Comparison of ENCODE assay signal across 7 mouse cellular contexts in the genomic region with DNA sequence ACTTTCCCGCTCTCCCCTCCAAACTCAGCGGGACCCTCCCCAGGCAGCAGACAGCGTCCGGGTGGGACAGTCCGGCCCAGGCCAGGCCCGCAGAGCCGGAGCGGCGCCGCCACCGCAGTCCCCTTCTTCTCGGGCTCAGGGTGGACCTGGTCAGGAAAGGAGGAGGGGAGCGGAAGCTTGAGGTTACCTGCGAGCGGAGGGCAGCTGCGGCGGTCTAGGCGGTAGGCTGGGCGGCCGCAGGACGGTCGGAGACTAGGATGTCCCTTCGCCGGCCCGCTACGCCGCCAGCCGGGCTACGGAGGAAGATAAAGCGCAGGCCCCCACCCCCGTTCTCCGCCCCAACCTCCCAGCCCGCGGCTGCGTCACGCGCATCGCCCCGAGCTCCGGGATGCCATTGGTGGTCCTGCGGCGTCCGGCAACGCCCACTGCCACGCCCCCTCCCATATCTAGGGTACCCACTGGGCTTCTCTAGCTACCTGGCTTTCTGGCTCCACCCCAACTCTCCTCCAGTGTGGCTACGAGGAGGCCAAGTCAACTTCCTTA. TPM values are rescaled to one million over a fixed set of nuclear protein-coding genes. Genes with fewer than 3 reads are reported as not detected.
DNase-seq lines count a peak whose midpoint lies in the region; ATAC-seq lines count a peak whose summit lies in the region.

A gene (minus strand): TSS at position 371 of the 543 bp plus-strand sequence.

- peak; percentile 90 for ATAC-seq in intestine, embryonic 15.5 days

- peaks cover 9% of the 10 kb centered on the region; the same call in 1 of the 2 replicates for H3K4me1 ChIP-seq in intestine, embryonic 15.5 days (replicated peaks)
- peaks cover 46% of the 10 kb centered on the region for H3K4me1 ChIP-seq in midbrain, embryonic 10.5 days

- intact Hi-C loops in gastrocnemius, postnatal 36 days (cut with DNase I): loop anchor here (5.0 kb wide), 1 partner anchor 52 kb away; a partner anchor contains a TSS
- intact Hi-C loops in left cerebral cortex, postnatal 25 days (cut with DNase I): loop anchor here (2.0 kb wide), 1 partner anchor 53 kb away; a partner anchor contains a TSS

- no peaks in the 10 kb centered on the region for H3K36me3 ChIP-seq in intestine, embryonic 15.5 days
- H3K36me3 ChIP-seq in midbrain, embryonic 10.5 days: peaks cover 7% of the 10 kb centered on the region

- WGBS in intestine, embryonic 15.5 days: under 1% methylated on average over 44 of the region's 46 CpGs
- WGBS in midbrain, embryonic 10.5 days: under 1% methylated on average over 45 of the region's 46 CpGs

- DNase-seq in adrenal gland, adult (ENCODE audit: inconsistent age in 2 of 2, low spot score in 1 of 2): peak; percentile 97 to 99
- peak; percentile 96 for DNase-seq in embryo, embryonic 11 days
- peak; percentile 72 to 76 for DNase-seq in gastrocnemius, postnatal 36 days
- peak; percentile 85 to 91 for DNase-seq in left cerebral cortex, postnatal 25 days (ENCODE audit: low spot score in 2 of 2)
- peak; percentile 92 for DNase-seq in midbrain, embryonic 10.5 days (ENCODE audit: low spot score)
- DNase-seq in right cerebral cortex, postnatal 4 days: peak; percentile 83

- H3K4me2 ChIP-seq in intestine, embryonic 15.5 days (replicated peaks): peak within 1 kb of the TSS; percentile 71

- H3K27ac ChIP-seq in intestine, embryonic 15.5 days: peak within 1 kb of the TSS; percentile 84
- peak within 1 kb of the TSS; percentile 94 for H3K27ac ChIP-seq in midbrain, embryonic 10.5 days (replicated peaks)

- H3K9ac ChIP-seq in intestine, embryonic 15.5 days: peak within 1 kb of the TSS; percentile 85

- no peaks in the 10 kb centered on the region for H3K9me3 ChIP-seq in intestine, embryonic 15.5 days
- H3K9me3 ChIP-seq in midbrain, embryonic 10.5 days (replicated peaks): peaks cover 3% of the 10 kb centered on the region; the same call in 1 of the 2 replicates

- no peaks in the 10 kb centered on the region for H3K27me3 ChIP-seq in intestine, embryonic 15.5 days (replicated peaks)
- H3K27me3 ChIP-seq in midbrain, embryonic 10.5 days (ENCODE audit: low read depth, poor library complexity, severe bottlenecking): peaks cover 5% of the 10 kb centered on the region; the same call in 1 of the 2 replicates

- peak within 1 kb of the TSS; percentile 90 for H3K4me3 ChIP-seq in intestine, embryonic 15.5 days (replicated peaks)
- H3K4me3 ChIP-seq in midbrain, embryonic 10.5 days: peak within 1 kb of the TSS; percentile 87

RNA-seq across cellular contexts. Expression of the gene that starts here (rescaled TPM):
- total RNA-seq in gastrocnemius, postnatal 36 days (2021): 1 to 10 TPM; 4.0 to 5.6 TPM
- polyA plus RNA-seq in intestine, embryonic 15.5 days (2015; fragmentation: Nextera tagmentation; extraction: Ambion mirVana): 78.4 and 88.6 TPM in 2 replicates
- total RNA-seq in left cerebral cortex, postnatal 25 days (2021): 10 to 100 TPM; 42.1 to 49.8 TPM
- polyA plus RNA-seq in midbrain, embryonic 10.5 days (2016; fragmentation: Nextera tagmentation; extraction: Ambion mirVana): 26.3 and 29.4 TPM in 2 replicates

Comparison
In these comparisons a context has a peak if more than half of its experiments do, and no peak if none do; other contexts are left out.
1. Peak in every context shown above with its lines: DNase-seq, ATAC-seq, H3K4me3 ChIP-seq and H3K27ac ChIP-seq.
2. RNA of the gene that starts here (total RNA-seq): 42.1 to 49.8 TPM in left cerebral cortex, postnatal 25 days; 4.0 to 5.6 TPM in gastrocnemius, postnatal 36 days; every median in the first group is over 4 times any median in the second.